Mouse (Mus musculus): ENCODE results near the gene Fggy.

DNA sequence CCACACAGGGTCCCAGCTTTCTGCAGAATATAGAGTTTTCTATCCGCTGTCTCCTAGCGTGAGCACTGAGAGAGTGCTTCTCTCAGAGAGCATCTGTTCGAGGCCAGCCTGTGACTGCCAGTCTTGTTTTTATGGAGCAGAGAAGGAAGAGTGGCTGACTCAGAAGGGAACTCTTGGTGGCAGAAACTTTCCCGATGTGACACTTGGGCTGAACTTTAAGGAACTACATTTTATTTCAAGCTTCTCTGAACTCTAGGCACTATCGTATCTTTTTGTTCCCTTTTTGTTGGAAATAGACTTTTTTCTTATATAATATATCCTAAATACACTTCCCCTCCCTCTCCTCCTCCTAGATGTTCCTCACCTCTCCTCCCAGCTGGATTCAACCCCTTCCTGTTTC lies 213.2 kb downstream of the Fggy start:
- TF ChIP-seq CTCF (IDR thresholded peaks at IDR 0.05; ENCODE audit: control insufficient read depth, insufficient read depth, insufficient replicate concordance, low read depth, low read length) (no peak), POLR2A (IDR thresholded peaks at IDR 0.05; ENCODE audit: control insufficient read depth, low read depth, low read length) (no peak)
